Mouse (Mus musculus) kidney, adult 2 months (tissue): ENCODE data around the gene Crhr1.

Experiments used
- CTCF ChIP-seq: fragments of 200-500 bp; conservative IDR thresholded peaks from 2 replicates; pipeline ENCODE4 v1.5.1; 2011; ENCODE audit warnings: low read depth, mild to moderate bottlenecking, control low read depth, low read length, moderate library complexity, mixed read lengths; ENCODE audit not compliant: insufficient read depth, insufficient read length
- POLR2A ChIP-seq: fragments of 200-500 bp; IDR thresholded peaks from one replicate; pipeline ENCODE4 v1.6.1; 2011; ENCODE audit warnings: low read depth, low read length, control low read depth

DNA sequence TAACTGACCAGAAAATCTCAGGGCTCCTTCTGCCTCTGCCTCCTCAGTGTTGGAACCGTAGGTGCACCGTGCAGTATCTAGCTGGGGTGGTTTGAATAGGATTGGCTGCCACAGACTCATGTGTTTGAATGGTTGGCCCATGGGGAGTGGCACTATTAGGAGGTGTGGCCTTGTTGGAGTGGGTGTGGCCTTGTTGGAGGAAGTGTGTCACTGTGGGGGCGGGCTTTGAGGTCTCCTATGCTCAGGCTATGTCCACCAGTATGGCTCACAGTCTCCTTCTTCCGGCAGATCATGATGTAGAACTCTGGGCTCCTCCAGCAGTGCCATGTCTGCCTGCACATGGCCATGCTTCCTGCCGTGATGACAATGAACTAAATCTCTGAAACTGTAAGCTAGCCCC lies 89.1 kb downstream of the Crhr1 start:
- TF ChIP-seq CTCF (no peak), POLR2A (no peak)
